Mouse (Mus musculus) ovary, postnatal 10 days (tissue): Measurements from ENCODE around the gene Necab3.

Source experiments
- DNase-seq: peaks from one replicate; pipeline ENCODE4 v3.0.0; 2022; ENCODE audit warnings: low spot score

The Necab3 gene

GRCm38 (mm10) chr2:154558264-154559039 lies at the start of gene Necab3:
Gene Necab3 (minus strand): TSS chr2:154558890.
- no peak for DNase-seq

- DNase-seq = no peak
Measured at GRCm38 (mm10) chr2:154606965-154607364, 48.3 kb upstream of the Necab3 start.

GRCm38 (mm10) chr2:154604156-154604555 lies 45.5 kb upstream of the Necab3 start:
- DNase-seq = no peak

DNA sequence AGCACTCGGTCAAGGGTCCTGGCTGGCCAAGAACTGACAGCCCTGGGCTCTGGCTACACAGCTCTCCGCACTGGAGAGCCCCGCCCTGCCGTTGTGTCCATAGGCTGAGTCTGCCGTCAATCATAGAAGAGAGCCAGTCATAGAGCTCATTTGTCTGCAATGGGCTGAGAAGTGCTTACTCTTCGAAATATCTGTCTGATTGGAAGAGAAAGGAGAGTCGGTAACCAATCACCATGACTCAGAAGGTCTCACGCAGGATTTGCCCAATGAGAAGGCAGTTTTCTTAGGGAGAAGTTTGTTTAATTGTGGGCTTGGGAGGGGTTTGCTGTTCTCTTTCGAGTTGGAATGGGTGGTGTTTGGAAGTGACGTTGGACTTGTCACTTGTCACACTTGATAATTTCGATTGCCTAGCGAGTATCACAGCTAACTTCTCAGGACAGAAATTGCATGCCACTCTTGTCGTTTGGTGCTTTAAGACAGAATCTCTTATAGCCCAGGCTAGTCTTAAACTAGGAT lies 45.0 kb upstream of the Necab3 start, which contains the start of gene Pxmp4:
Gene Pxmp4 (minus strand): TSS at position 71 of the 516 bp plus-strand sequence.
- peak; percentile 97 for DNase-seq

- DNase-seq = no peak
Measured at GRCm38 (mm10) chr2:154603007-154603637, 44.4 kb upstream of the Necab3 start.

- DNase-seq = no peak
Measured at GRCm38 (mm10) chr2:154601324-154601723, 42.6 kb upstream of the Necab3 start.

GRCm38 (mm10) chr2:154600586-154600985 lies 41.9 kb upstream of the Necab3 start:
- no peak for DNase-seq

DNA sequence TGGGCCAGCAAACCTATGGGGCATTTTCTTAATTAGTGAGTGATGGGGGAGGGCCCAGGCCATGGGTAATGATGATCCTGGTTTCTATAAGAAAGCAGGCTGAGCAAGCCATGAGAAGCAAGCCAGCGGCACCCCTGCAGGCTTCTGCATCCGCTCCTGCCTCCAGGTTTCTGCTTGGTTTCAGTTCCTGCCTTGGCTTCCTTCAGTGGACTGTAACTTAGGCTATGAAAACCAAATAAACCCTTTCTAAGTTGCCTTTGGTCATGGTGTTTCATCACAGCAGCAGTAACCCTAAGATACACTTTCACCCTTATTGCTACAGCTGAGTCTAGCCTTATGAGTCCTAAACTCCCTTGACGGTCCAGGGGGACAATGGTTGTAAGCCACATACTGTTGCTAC lies 38.7 kb upstream of the Necab3 start:
- no peak for DNase-seq

GRCm38 (mm10) chr2:154595775-154596174 lies 37.1 kb upstream of the Necab3 start:
- DNase-seq = no peak

DNA sequence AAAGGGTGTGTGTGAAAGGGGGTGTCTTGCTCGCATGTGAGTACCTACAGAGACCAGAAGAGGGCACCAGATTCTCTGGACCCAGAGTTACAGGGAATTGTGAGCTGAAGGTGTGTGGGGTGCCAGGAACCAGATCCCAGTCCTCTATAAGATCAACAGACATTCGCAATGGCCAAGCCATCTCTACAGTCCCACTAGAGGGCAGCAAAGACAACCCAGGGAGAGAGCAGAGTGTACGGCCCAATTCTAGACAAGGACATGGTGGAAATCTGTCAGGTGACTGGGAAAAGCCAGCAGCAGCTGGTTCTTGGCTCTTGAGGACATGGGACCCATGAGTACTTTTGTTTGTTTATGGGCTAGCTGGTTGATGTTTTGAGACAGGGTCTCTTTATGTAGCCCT lies 34.3 kb upstream of the Necab3 start:
- no peak for DNase-seq

DNA sequence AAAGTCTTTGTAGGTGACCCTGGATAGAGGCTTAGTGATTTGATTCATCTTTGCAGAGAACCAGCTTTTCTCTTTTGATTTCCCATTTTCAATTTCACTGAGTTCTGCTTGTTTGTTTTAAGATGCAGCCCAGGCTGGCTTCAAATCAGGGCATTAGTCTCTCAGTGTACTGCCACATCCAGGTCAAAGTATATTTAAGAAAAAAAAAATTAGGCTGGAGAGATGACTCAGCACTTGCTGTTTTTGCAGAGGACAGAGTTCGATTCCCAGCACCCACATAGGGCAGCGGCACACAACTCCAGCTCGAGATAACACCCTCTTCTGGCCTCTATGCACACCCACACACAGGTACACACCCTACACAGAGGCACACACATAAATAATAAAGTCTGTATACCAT lies 32.5 kb upstream of the Necab3 start:
- DNase-seq = no peak

DNA sequence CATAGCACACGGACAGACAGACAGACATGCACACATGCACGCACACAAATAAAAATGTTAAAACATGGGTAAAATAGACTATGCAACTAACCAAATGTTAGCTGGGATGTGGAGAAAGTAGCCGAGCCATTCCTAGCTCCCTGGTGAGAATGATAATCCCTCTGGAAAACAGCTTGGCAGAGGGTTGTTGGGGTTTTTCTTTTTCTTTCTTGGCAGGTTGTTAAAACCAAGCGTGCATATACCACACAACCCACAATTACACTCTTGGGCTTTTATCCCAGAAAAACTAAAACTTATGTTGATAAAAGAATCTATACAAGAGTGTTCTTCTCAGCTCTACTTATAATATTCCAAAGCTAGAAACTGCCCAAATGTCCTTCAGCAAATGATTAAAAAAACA lies 30.4 kb upstream of the Necab3 start:
- no peak for DNase-seq

GRCm38 (mm10) chr2:154586405-154586804 lies 27.7 kb upstream of the Necab3 start:
- no peak for DNase-seq

DNA sequence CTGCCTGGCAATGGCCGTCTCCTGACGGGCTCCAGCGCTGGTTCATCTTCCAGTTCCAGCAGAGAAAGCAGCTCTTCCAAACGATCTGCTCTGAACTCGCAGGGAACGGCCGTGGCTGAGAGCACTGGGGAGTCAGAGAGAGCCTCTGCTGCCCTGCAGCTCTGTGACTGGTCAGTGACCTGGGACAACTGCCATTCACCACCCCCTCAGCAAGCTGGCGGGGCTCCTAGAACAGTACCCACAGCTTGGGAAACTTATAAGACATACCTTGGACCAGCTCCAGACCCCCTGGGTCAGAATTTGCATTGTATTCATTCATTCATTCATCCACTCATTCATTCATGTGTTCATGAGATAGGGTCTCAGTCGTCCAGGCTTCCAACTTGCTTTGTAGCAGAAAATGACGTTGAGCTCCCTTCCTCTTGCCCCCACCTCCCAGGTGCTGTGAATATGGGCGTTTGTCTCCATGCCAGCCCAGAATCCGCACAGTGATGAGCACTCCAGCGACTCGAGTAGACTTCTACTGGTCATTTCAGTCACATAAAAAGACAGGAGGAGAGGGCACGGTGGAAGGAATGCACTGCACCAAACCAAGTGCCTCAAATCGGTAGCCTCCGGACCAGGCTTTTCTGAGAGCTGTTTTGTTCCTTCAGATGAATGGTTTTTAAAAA lies 26.4 kb upstream of the Necab3 start:
- no peak for DNase-seq

GRCm38 (mm10) chr2:154583906-154584872 lies 25.5 kb upstream of the Necab3 start:
- DNase-seq = no peak

DNA sequence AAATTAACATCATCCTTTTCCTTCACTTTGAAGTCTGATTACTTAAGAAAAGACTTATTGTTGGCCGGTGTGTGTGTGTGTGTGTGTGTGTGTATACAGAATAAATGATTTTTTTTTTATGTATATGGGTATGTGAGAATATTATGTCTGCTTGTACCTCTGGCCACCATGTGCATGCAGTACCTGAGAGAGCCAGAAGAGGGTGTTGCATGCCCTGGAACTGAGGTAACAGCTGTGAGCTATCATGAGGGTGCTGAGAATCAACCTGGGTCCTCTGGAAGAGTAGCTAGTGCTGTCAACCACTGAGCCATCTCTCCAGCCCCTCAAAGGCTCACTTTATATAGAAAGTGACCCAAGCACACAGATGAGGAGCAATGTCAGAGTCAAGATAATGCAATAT lies 22.7 kb upstream of the Necab3 start:
- DNase-seq = no peak

DNA sequence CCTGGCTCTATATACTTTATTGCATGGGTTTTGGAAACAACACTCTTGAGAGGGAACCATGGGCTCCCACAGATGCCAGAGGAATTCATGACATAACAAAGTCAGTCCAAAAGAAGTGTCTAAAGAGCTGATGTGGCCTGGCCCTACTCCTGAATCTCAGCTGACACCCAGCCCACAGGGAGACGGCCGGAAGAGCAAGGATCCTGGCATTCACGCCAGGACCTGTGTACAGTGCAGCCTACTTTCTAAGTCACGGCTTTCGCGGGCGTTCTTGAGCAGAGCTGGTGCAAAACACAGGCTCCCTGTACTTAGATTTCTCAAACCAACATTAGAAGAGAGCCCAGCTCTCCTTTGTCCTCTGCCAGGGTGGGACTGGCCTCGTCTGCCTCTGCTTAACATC lies 21.9 kb upstream of the Necab3 start:
- no peak for DNase-seq

GRCm38 (mm10) chr2:154577744-154578067 lies 19.0 kb upstream of the Necab3 start:
- no peak for DNase-seq

- DNase-seq = no peak
Measured at GRCm38 (mm10) chr2:154576876-154577743, 18.4 kb upstream of the Necab3 start.

- DNase-seq = no peak
Measured at GRCm38 (mm10) chr2:154574271-154574670, 15.6 kb upstream of the Necab3 start.

- DNase-seq = no peak
Measured at GRCm38 (mm10) chr2:154572996-154573395, 14.3 kb upstream of the Necab3 start.
